Mouse (Mus musculus): ENCODE results near the gene Akt1s1. TPM values are rescaled to one million over a fixed set of nuclear protein-coding genes. Genes with fewer than 3 reads are reported as not detected.

Gene Akt1s1
- total and polyA plus RNA-seq, 2 experiments: 23.9 to 93.9 TPM

DNA sequence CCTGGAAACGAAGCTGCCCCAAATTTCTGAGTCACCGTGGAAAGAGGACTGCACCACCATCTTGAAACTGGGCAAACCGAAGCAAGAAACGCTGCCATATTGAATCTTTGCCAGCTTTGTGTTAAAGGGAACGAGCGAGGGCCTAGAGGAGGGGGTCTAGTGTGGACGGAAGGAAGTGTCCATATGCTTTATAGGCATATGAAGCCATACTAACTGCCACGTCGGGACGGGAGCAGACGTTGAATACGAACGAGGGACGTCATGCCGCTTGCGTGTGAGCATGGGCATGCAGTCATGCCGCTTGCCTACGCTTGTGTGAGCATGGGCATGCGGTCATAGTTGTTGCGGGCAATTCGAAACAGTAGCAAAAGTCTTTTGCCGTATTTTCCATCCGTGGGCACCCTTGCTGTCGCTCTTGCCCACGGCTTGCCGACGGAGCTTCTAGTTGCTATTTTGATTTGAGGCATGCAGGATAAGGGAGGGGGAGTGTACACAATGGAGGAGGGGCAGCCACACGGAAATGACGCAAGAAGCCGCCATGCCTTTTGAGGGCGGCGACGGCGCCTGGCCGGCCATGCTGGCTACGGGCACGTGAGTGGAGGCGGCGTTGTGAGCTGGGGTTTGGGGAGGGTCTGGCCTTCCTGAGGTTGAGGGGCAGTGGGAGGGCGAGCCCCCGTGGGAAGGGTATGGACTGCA is 773 bp downstream of the Akt1s1 start:
- Histone ChIP-seq H3K4me1 (ENCODE audit: control insufficient read depth, insufficient read depth, low read length) (peaks cover 23% of the 10 kb centered on the region), H3K27me3 (ENCODE audit: control insufficient read depth, insufficient read depth, low read length) (no peaks in the 10 kb centered on the region), H3K36me3 (ENCODE audit: control insufficient read depth, insufficient read depth, low read length) (peaks cover 13% of the 10 kb centered on the region; the same call in 1 of the 2 replicates), H3K9ac (ENCODE audit: low read depth, low read length) (peak overlapping the region; percentile 92), H3K27ac (replicated peaks; ENCODE audit: insufficient read depth, low read depth, low read length) (peak overlapping the region; percentile 98), H3K79me2 (ENCODE audit: control insufficient read depth, insufficient read depth, low read length) (peaks cover 22% of the 10 kb centered on the region; the same call in 1 of the 2 replicates), H3K4me3 (ENCODE audit: insufficient read depth, low read depth, low read length) (peak overlapping the region; percentile 93)
- TF ChIP-seq POLR2A (IDR thresholded peaks at IDR 0.05; ENCODE audit: extremely low read depth, insufficient read depth, low read length): 0 out of 2 replicates have a peak, but pooled peaks have one; percentile 39
- TF ChIP-seq CTCF (IDR thresholded peaks at IDR 0.05; ENCODE audit: low read depth, low read length): no peak
- under 1% methylated on average over 41 of the region's 41 CpGs for WGBS
- DNase-seq (ENCODE audit: extremely low read depth, low read depth, low spot score): peak; percentile 85

DNA sequence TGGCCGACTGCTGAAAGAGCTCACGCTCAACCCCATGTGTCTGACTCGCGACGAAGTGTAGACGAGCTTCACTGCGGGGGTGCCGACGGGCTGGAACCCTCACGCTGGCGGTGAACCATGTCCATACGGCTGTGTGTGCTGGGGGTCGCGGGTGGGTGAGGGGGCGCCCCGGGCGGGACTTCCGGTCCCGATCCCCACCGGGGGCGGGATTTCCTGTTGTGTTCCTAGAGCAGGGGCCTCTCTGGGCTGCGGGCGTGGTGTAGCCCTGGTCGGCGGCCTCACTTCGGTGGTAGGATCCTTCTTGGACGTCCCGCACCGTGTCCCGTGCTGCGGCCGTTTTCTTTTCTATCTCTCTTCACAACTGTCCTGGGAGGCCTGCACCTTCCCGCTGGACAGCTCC is 1.4 kb downstream of the Akt1s1 start:
- Histone ChIP-seq H3K27ac (replicated peaks; ENCODE audit: insufficient read depth, low read depth, low read length) (peak overlapping the region; percentile 98), H3K4me3 (ENCODE audit: insufficient read depth, low read depth, low read length) (peak overlapping the region; percentile 93), H3K36me3 (ENCODE audit: control insufficient read depth, insufficient read depth, low read length) (peaks cover 13% of the 10 kb centered on the region; the same call in 1 of the 2 replicates), H3K9ac (ENCODE audit: low read depth, low read length) (peak overlapping the region; percentile 92), H3K4me1 (ENCODE audit: control insufficient read depth, insufficient read depth, low read length) (peaks cover 23% of the 10 kb centered on the region), H3K27me3 (ENCODE audit: control insufficient read depth, insufficient read depth, low read length) (no peaks in the 10 kb centered on the region), H3K79me2 (ENCODE audit: control insufficient read depth, insufficient read depth, low read length) (peaks cover 22% of the 10 kb centered on the region; the same call in 1 of the 2 replicates)
- DNase-seq (ENCODE audit: extremely low read depth, low read depth, low spot score): peak; percentile 52
- WGBS: under 1% methylated on average over 33 of the region's 33 CpGs
- TF ChIP-seq CTCF (IDR thresholded peaks at IDR 0.05; ENCODE audit: low read depth, low read length) (no peak), POLR2A (IDR thresholded peaks at IDR 0.05; ENCODE audit: extremely low read depth, insufficient read depth, low read length) (peak; percentile 55; the same call in 1 of the 2 replicates)

- H3K4me1 ChIP-seq (ENCODE audit: control insufficient read depth, insufficient read depth, low read length): peaks cover 23% of the 10 kb centered on the region
- peak overlapping the region; percentile 98 for H3K27ac ChIP-seq (replicated peaks; ENCODE audit: insufficient read depth, low read depth, low read length)
- no peak for TF ChIP-seq POLR2A (IDR thresholded peaks at IDR 0.05; ENCODE audit: extremely low read depth, insufficient read depth, low read length)
- no peak for TF ChIP-seq CTCF (IDR thresholded peaks at IDR 0.05; ENCODE audit: low read depth, low read length)
- H3K27me3 ChIP-seq (ENCODE audit: control insufficient read depth, insufficient read depth, low read length): no peaks in the 10 kb centered on the region
- peak overlapping the region; percentile 93 for H3K4me3 ChIP-seq (ENCODE audit: insufficient read depth, low read depth, low read length)
- no peak for DNase-seq (ENCODE audit: extremely low read depth, low read depth, low spot score)
- peak overlapping the region; percentile 92 for H3K9ac ChIP-seq (ENCODE audit: low read depth, low read length)
- peaks cover 22% of the 10 kb centered on the region; the same call in 1 of the 2 replicates for H3K79me2 ChIP-seq (ENCODE audit: control insufficient read depth, insufficient read depth, low read length)
- 64% methylated on average over 8 of the region's 8 CpGs for WGBS
- H3K36me3 ChIP-seq (ENCODE audit: control insufficient read depth, insufficient read depth, low read length): peaks cover 5% of the 10 kb centered on the region; the same call in 1 of the 2 replicates
Observed at GRCm38 (mm10) chr7:44850789-44851624, 2.2 kb downstream of the Akt1s1 start.

DNA sequence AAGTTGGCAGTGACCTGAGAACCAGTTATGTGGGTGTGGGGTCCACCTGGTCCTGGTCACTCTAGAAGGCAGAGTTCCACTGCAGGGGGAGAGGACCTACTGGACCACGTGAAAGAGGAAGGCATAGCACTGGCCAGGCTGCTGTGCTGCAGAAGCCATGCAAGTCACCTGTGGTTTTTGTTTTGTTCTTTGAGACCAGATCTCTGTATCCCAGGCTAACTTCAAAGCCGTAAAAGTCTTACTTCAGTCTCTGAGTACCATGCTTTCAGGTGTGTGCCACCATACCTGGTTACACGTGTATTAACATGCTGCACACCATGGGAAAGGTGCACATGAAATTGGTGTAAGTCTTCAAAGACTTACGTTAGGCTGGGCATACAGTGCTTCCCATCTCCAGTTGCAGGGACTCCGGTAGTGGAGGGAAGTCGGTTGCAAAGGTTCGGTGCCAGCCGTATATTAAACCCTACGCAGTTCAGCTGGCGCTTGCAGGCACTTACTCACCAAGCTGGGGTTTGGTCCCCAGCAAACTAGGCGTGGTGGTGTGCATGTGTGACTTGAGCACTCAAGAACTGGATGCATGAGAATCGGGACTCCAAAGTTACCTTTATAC is 2.9 kb downstream of the Akt1s1 start:
- H3K4me3 ChIP-seq (ENCODE audit: insufficient read depth, low read depth, low read length): no peak overlapping the region
- H3K36me3 ChIP-seq (ENCODE audit: control insufficient read depth, insufficient read depth, low read length): no peaks in the 10 kb centered on the region
- H3K4me1 ChIP-seq (ENCODE audit: control insufficient read depth, insufficient read depth, low read length): peaks cover 27% of the 10 kb centered on the region
- WGBS: 89% methylated on average over 12 of the region's 12 CpGs
- H3K9ac ChIP-seq (ENCODE audit: low read depth, low read length): no peak overlapping the region
- H3K27ac ChIP-seq (replicated peaks; ENCODE audit: insufficient read depth, low read depth, low read length): no peak overlapping the region
- peaks cover 21% of the 10 kb centered on the region; the same call in 1 of the 2 replicates for H3K79me2 ChIP-seq (ENCODE audit: control insufficient read depth, insufficient read depth, low read length)
- DNase-seq (ENCODE audit: extremely low read depth, low read depth, low spot score): no peak
- TF ChIP-seq CTCF (IDR thresholded peaks at IDR 0.05; ENCODE audit: low read depth, low read length) (no peak), POLR2A (IDR thresholded peaks at IDR 0.05; ENCODE audit: extremely low read depth, insufficient read depth, low read length) (no peak)
- H3K27me3 ChIP-seq (ENCODE audit: control insufficient read depth, insufficient read depth, low read length): no peaks in the 10 kb centered on the region

DNA sequence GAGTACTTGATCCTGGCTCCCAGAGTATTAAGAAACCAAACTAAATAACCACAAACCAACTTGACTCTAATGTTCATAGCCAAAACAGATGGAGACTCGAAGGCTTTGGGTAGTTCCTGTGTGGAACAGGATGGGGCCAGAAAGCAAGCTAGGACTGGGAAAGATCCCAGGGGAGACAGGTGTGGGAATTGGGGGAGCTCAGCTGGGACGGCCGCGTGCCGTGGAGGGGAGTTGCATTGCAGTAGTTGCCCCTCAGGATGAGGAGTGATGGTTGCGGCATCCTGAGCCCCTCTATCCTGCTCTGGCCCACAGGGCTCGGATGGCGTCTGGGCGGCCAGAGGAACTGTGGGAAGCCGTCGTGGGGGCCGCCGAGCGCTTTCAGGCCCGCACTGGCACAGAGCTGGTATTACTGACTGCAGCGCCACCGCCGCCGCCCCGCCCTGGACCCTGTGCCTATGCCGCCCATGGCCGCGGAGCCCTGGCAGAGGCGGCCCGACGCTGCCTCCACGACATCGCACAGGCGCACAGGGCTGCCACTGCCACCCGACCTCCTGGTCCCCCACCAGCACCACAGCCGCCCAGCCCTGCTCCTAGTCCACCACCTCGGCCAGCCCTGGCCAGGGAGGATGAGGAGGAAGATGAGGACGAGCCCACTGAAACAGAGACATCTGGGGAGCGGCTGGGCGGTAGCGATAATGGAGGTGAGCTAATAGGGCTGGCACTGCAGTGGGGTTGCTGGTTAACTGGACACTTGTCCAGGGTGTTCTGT is 3.7 kb downstream of the Akt1s1 start:
- no peak overlapping the region for H3K27ac ChIP-seq (replicated peaks; ENCODE audit: insufficient read depth, low read depth, low read length)
- TF ChIP-seq CTCF (IDR thresholded peaks at IDR 0.05; ENCODE audit: low read depth, low read length) (no peak), POLR2A (IDR thresholded peaks at IDR 0.05; ENCODE audit: extremely low read depth, insufficient read depth, low read length) (no peak)
- H3K9ac ChIP-seq (ENCODE audit: low read depth, low read length): no peak overlapping the region
- H3K4me3 ChIP-seq (ENCODE audit: insufficient read depth, low read depth, low read length): no peak overlapping the region
- peaks cover 27% of the 10 kb centered on the region for H3K4me1 ChIP-seq (ENCODE audit: control insufficient read depth, insufficient read depth, low read length)
- 92% methylated on average over 36 of the region's 36 CpGs for WGBS
- no peaks in the 10 kb centered on the region for H3K36me3 ChIP-seq (ENCODE audit: control insufficient read depth, insufficient read depth, low read length)
- peaks cover 20% of the 10 kb centered on the region; the same call in 1 of the 2 replicates for H3K79me2 ChIP-seq (ENCODE audit: control insufficient read depth, insufficient read depth, low read length)
- no peaks in the 10 kb centered on the region for H3K27me3 ChIP-seq (ENCODE audit: control insufficient read depth, insufficient read depth, low read length)
- DNase-seq (ENCODE audit: extremely low read depth, low read depth, low spot score): no peak
